Mouse (Mus musculus): ENCODE data around the gene Taldo1. TPM values are rescaled to one million over a fixed set of nuclear protein-coding genes. Genes with fewer than 3 reads are reported as not detected.

The Taldo1 gene
- polyA plus RNA-seq, 1 experiment from 2014 or later = 342 TPM

- Histone ChIP-seq H3K27me3 (ENCODE audit: low read depth, poor library complexity, severe bottlenecking) (peaks cover 31% of the 10 kb centered on the region), H3K4me3 (no peak overlapping the region), H3K36me3 (no peaks in the 10 kb centered on the region), H3K27ac (replicated peaks) (no peak overlapping the region), H3K4me1 (peaks cover 7% of the 10 kb centered on the region), H3K9me3 (replicated peaks) (no peaks in the 10 kb centered on the region)
- WGBS = 81% methylated on average over 3 of the region's 3 CpGs
- DNase-seq (ENCODE audit: low spot score) = no peak
Observed at GRCm38 (mm10) chr7:141365049-141365445, 27.0 kb upstream of the Taldo1 start.

- H3K4me1 ChIP-seq = no peaks in the 10 kb centered on the region
- no peak for DNase-seq (ENCODE audit: low spot score)
Observed at GRCm38 (mm10) chr7:141367358-141367757, 24.6 kb upstream of the Taldo1 start.

GRCm38 (mm10) chr7:141369918-141370317 is 22.1 kb upstream of the Taldo1 start:
- H3K36me3 ChIP-seq = no peaks in the 10 kb centered on the region
- peaks cover 8% of the 10 kb centered on the region for H3K4me1 ChIP-seq
- H3K9me3 ChIP-seq (replicated peaks) = no peaks in the 10 kb centered on the region
- no peaks in the 10 kb centered on the region for H3K27me3 ChIP-seq (ENCODE audit: low read depth, poor library complexity, severe bottlenecking)
- WGBS = 72% methylated on average over 5 of the region's 5 CpGs
- no peak for DNase-seq (ENCODE audit: low spot score)
- H3K4me3 ChIP-seq = no peak overlapping the region
- no peak overlapping the region for H3K27ac ChIP-seq (replicated peaks)

More at GRCm38 (mm10) chr7:141367358-141367757, 24.6 kb upstream of the Taldo1 start:
- Histone ChIP-seq H3K36me3 (no peaks in the 10 kb centered on the region), H3K27ac (replicated peaks) (no peak overlapping the region), H3K27me3 (ENCODE audit: low read depth, poor library complexity, severe bottlenecking) (peaks cover 9% of the 10 kb centered on the region), H3K9me3 (replicated peaks) (no peaks in the 10 kb centered on the region), H3K4me3 (no peak overlapping the region)
- WGBS = 89% methylated on average over 4 of the region's 4 CpGs

- WGBS = 78% methylated on average over 6 of the region's 6 CpGs
- Histone ChIP-seq H3K36me3 (no peaks in the 10 kb centered on the region), H3K27me3 (ENCODE audit: low read depth, poor library complexity, severe bottlenecking) (no peaks in the 10 kb centered on the region), H3K9me3 (replicated peaks) (no peaks in the 10 kb centered on the region), H3K4me3 (no peak overlapping the region), H3K27ac (replicated peaks) (no peak overlapping the region), H3K4me1 (peaks cover 8% of the 10 kb centered on the region)
- DNase-seq (ENCODE audit: low spot score) = no peak
Observed at GRCm38 (mm10) chr7:141371942-141372595, 19.9 kb upstream of the Taldo1 start.

- Histone ChIP-seq H3K9me3 (replicated peaks) (no peaks in the 10 kb centered on the region), H3K4me3 (no peak overlapping the region), H3K27me3 (ENCODE audit: low read depth, poor library complexity, severe bottlenecking) (no peaks in the 10 kb centered on the region), H3K27ac (replicated peaks) (no peak overlapping the region), H3K4me1 (peaks cover 8% of the 10 kb centered on the region), H3K36me3 (no peaks in the 10 kb centered on the region)
- no peak for DNase-seq (ENCODE audit: low spot score)
- 52% methylated on average over 6 of the region's 6 CpGs for WGBS
Observed at GRCm38 (mm10) chr7:141373611-141374010, 18.4 kb upstream of the Taldo1 start.

- H3K36me3 ChIP-seq = no peaks in the 10 kb centered on the region
- no peak overlapping the region for H3K27ac ChIP-seq (replicated peaks)
- no peaks in the 10 kb centered on the region for H3K27me3 ChIP-seq (ENCODE audit: low read depth, poor library complexity, severe bottlenecking)
- H3K4me1 ChIP-seq = peaks cover 8% of the 10 kb centered on the region
- no peaks in the 10 kb centered on the region for H3K9me3 ChIP-seq (replicated peaks)
- DNase-seq (ENCODE audit: low spot score) = no peak
- no peak overlapping the region for H3K4me3 ChIP-seq
Observed at GRCm38 (mm10) chr7:141374399-141374798, 17.6 kb upstream of the Taldo1 start.

GRCm38 (mm10) chr7:141379584-141379983 is 12.4 kb upstream of the Taldo1 start:
- no peak for DNase-seq (ENCODE audit: low spot score)
- H3K36me3 ChIP-seq = no peaks in the 10 kb centered on the region
- H3K9me3 ChIP-seq (replicated peaks) = no peaks in the 10 kb centered on the region
- H3K4me1 ChIP-seq = no peaks in the 10 kb centered on the region
- 76% methylated on average over 4 of the region's 4 CpGs for WGBS
- H3K27me3 ChIP-seq (ENCODE audit: low read depth, poor library complexity, severe bottlenecking) = no peaks in the 10 kb centered on the region
- H3K4me3 ChIP-seq = no peak overlapping the region
- H3K27ac ChIP-seq (replicated peaks) = no peak overlapping the region

- no peaks in the 10 kb centered on the region for H3K36me3 ChIP-seq
- 82% methylated on average over 4 of the region's 4 CpGs for WGBS
- DNase-seq (ENCODE audit: low spot score) = no peak
Observed at GRCm38 (mm10) chr7:141381068-141381835, 10.7 kb upstream of the Taldo1 start.

GRCm38 (mm10) chr7:141387807-141388486 is 4.1 kb upstream of the Taldo1 start:
- 61% methylated on average over 2 of the region's 2 CpGs for WGBS
- Histone ChIP-seq H3K36me3 (no peaks in the 10 kb centered on the region), H3K27ac (replicated peaks) (no peak overlapping the region), H3K4me1 (peaks cover 14% of the 10 kb centered on the region), H3K9me3 (replicated peaks) (no peaks in the 10 kb centered on the region), H3K4me3 (no peak overlapping the region), H3K27me3 (ENCODE audit: low read depth, poor library complexity, severe bottlenecking) (peaks cover 30% of the 10 kb centered on the region; the same call in 1 of the 2 replicates)
- DNase-seq (ENCODE audit: low spot score) = no peak

More at GRCm38 (mm10) chr7:141381068-141381835, 10.7 kb upstream of the Taldo1 start:
- Histone ChIP-seq H3K4me1 (no peaks in the 10 kb centered on the region), H3K27ac (replicated peaks) (no peak overlapping the region), H3K4me3 (no peak overlapping the region), H3K27me3 (ENCODE audit: low read depth, poor library complexity, severe bottlenecking) (no peaks in the 10 kb centered on the region), H3K9me3 (replicated peaks) (no peaks in the 10 kb centered on the region)

GRCm38 (mm10) chr7:141388487-141389109 is 3.4 kb upstream of the Taldo1 start:
- WGBS = 64% methylated on average over 3 of the region's 3 CpGs
- Histone ChIP-seq H3K27me3 (ENCODE audit: low read depth, poor library complexity, severe bottlenecking) (peaks cover 30% of the 10 kb centered on the region; the same call in 1 of the 2 replicates), H3K27ac (replicated peaks) (no peak overlapping the region)

GRCm38 (mm10) chr7:141390326-141391259 is 1.4 kb upstream of the Taldo1 start:
- 0 out of 2 replicates have a peak overlapping the region, but pooled peaks have one; percentile 80 for H3K4me3 ChIP-seq
- H3K27me3 ChIP-seq (ENCODE audit: low read depth, poor library complexity, severe bottlenecking) = peaks cover 30% of the 10 kb centered on the region; the same call in 1 of the 2 replicates
- no peak for DNase-seq (ENCODE audit: low spot score)
- H3K36me3 ChIP-seq = 0 out of 2 replicates have a peak, but pooled peaks cover under 1% of the 10 kb centered on the region
- no peak overlapping the region for H3K27ac ChIP-seq (replicated peaks)
- H3K4me1 ChIP-seq = peaks cover 21% of the 10 kb centered on the region
- H3K9me3 ChIP-seq (replicated peaks) = no peaks in the 10 kb centered on the region
- 62% methylated on average over 9 of the region's 9 CpGs for WGBS

More at GRCm38 (mm10) chr7:141388487-141389109, 3.4 kb upstream of the Taldo1 start:
- peaks cover 20% of the 10 kb centered on the region for H3K4me1 ChIP-seq
- H3K4me3 ChIP-seq = no peak overlapping the region
- no peaks in the 10 kb centered on the region for H3K9me3 ChIP-seq (replicated peaks)
- H3K36me3 ChIP-seq = no peaks in the 10 kb centered on the region
- no peak for DNase-seq (ENCODE audit: low spot score)

Data from midbrain, embryonic 10.5 days (tissue).